10 mouse cellular contexts compared by ENCODE assay signal in the genomic region with DNA sequence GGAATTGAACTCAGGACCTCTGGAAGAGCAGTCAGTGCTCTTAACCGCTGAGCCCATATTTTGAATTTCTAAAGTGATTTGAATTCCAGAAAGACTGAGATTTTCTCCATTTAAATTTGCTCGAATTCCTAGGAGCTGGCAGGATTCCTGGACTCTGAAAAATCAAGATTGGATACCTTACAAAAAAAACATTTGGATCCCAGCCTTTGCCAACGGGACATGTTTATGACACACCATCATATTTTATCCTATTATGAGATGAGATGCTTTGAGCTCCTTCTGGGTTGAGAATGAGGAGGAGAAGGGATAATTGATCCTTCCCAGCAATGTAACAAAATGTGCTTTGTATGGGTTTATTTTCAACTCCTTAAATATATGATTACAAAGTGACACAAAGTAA. TPM values are rescaled to one million over a fixed set of nuclear protein-coding genes. Genes with fewer than 3 reads are reported as not detected.
DNase-seq lines count a peak whose midpoint lies in the region.
"Had no signal": no experiment of that assay in that cellular context is flagged by ENCODE, and none has a peak within 500 bp of the region (broad histone marks: within the 10 kb centered on the region; RNA-seq: fewer than 3 reads in every experiment).

No protein-coding gene starts in this region.

- DNase-seq in heart, postnatal 10 days, result peak; percentile 7 to 8
- DNase-seq in heart, adult 11 months, result no peak
- DNase-seq in right cerebral cortex, postnatal 10 days (ENCODE audit: low spot score in 2 of 2), result peak; percentile 30 to 39
- DNase-seq in right cerebral cortex, postnatal 25 days, result no peak
- DNase-seq in cerebellum, adult 8-10 months, result peak; percentile 50
- no peak for DNase-seq in thymus, postnatal 25 days
- DNase-seq in gastrocnemius, postnatal 36 days, result no peak
- DNase-seq: gastrocnemius, adult 2 months; kidney, postnatal 14 days; lung, embryonic 14.5 days had no signal

- intact Hi-C loops in heart, postnatal 10 days (cut with DNase I), result no loop called here
- intact Hi-C loops in gastrocnemius, postnatal 36 days (cut with DNase I), result no loop called here

RNA-seq across cellular contexts. Expression of a gene that starts 31.3 kb away (rescaled TPM):
- total RNA-seq in heart, postnatal 10 days (2021), result 100 to 1,000 TPM in 1 of 2 experiments, 10 to 100 TPM in 1; 99.5 to 101 TPM
- 10 to 100 TPM; 65.6 to 74.8 TPM for total RNA-seq in gastrocnemius, postnatal 36 days (2021)

Comparison
In these comparisons a context has a peak if more than half of its experiments do, and no peak if none do; other contexts are left out.
1. DNase-seq: peak in heart, postnatal 10 days (2 of 2), right cerebral cortex, postnatal 10 days (2 of 2) and cerebellum, adult 8-10 months (single experiment); none in heart, adult 11 months (single experiment), right cerebral cortex, postnatal 25 days (single experiment), thymus, postnatal 25 days (single experiment) and gastrocnemius, postnatal 36 days (0 of 2).